Mouse (Mus musculus): ENCODE data around the gene Camkv.

DNA sequence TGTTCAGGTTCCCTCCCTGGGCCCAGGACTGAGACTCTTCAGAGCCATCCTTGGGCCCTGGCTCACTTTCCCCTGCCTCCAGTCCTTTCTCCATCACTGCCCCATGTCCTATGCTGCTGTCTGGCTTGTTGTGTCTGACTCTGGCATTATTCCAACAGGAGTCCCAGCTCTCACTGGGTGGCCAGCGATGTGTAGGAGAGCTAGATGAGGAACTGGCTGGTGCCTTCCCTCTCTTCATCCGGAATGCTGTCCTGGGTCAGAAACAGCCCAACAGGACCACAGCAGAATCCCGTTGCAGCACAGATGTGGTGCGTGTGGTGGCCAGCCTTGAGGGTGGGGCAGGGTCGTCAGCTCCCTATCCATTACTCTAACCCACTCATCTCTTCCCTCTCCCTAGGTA lies 34.8 kb downstream of the Camkv start:
- no peak for TF ChIP-seq MYOD1 (IDR thresholded peaks at IDR 0.05; ENCODE audit: control insufficient read depth in 1 of 3, insufficient read length in 2 of 3, low read depth in 2 of 3)
- no peak for TF ChIP-seq POLR2A (IDR thresholded peaks at IDR 0.05; ENCODE audit: insufficient read length, low read depth)
- no peak for TF ChIP-seq MYOG (IDR thresholded peaks at IDR 0.05; ENCODE audit: control insufficient read depth in 1 of 3, insufficient read depth in 1 of 3, insufficient read length in 2 of 3, low read depth in 2 of 3)
- TF ChIP-seq POLR2AphosphoS2 (IDR thresholded peaks at IDR 0.05; ENCODE audit: insufficient read length, low read depth), result no peak
- TF ChIP-seq SRF (IDR thresholded peaks at IDR 0.05; ENCODE audit: control insufficient read depth, insufficient read length, low read depth), result no peak
- TF ChIP-seq REST (IDR thresholded peaks at IDR 0.05; ENCODE audit: insufficient read depth, insufficient read length), result no peak
- no peak for TF ChIP-seq E2F4 (IDR thresholded peaks at IDR 0.05; ENCODE audit: insufficient read depth)
- no peak for TF ChIP-seq USF1 (IDR thresholded peaks at IDR 0.05; ENCODE audit: low read depth)
- TF ChIP-seq CEBPB (IDR thresholded peaks at IDR 0.05; ENCODE audit: insufficient read depth, poor library complexity, severe bottlenecking), result no peak
- TF ChIP-seq MAX (IDR thresholded peaks at IDR 0.05; ENCODE audit: low read depth), result no peak
- TF ChIP-seq TCF12 (IDR thresholded peaks at IDR 0.05; ENCODE audit: insufficient read depth, poor library complexity, severe bottlenecking), result no peak
- no peak for TF ChIP-seq TCF3 (IDR thresholded peaks at IDR 0.05; ENCODE audit: insufficient read length, low read depth)

Measured in myocyte (in vitro differentiated cells).